Mouse (Mus musculus): ENCODE measurements at regions not wholly inside any gene's neighbourhood (a gene's known extent, or its start where the extent isn't known, plus 50 kb on each side); places are given as distances from the start of the nearest gene placed in this dataset.
"Not testable (repeated sequence)": the region's sequence is repeated elsewhere in the genome, so short reads cannot be mapped to it uniquely, and the experiment has no call there.

DNA sequence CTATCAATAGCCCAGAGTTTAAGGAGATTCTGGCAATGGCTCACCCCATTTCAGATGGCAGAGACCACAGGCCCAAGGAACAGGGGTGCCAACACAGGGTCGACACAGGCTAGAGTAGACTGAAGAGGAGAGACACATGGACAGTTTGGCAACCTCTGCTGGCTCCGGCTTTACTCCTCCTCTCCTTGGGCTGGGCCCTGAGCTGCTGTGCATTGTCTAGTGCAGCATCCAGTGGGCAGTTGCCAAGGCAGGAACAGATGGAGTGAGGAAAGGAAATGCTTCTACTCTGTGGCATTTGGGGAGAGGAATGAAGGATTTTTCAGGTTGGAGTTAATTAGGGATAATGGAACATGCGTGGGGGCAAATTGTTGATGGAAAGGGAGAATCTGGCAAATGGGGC, 151.0 kb upstream of the 1700012A03Rik start:
- peak; percentile 58 to 73 for DNase-seq (ENCODE audit: low spot score in 2 of 2)

DNA sequence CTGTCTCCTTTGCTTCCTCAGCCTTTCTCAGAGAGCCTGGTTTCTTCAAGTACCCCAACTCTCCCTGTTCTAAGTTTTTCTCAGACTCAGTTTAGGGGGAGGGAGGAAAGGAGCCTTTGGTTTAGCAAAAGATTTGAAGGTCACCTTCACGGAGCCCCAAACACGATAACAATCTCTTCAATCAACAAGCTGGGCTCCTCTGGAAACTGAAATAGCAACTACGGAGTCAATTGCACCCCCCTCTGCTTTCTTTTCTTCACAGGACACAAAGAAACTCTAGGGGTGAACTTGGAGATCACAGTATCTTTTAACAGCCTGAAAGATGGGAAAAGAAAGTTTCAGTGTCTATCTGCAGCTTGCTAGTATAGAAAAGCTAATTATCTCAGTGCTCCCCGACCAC, 151.4 kb upstream of the 1700012A03Rik start:
- no peak for DNase-seq (ENCODE audit: low spot score in 2 of 2)

DNA sequence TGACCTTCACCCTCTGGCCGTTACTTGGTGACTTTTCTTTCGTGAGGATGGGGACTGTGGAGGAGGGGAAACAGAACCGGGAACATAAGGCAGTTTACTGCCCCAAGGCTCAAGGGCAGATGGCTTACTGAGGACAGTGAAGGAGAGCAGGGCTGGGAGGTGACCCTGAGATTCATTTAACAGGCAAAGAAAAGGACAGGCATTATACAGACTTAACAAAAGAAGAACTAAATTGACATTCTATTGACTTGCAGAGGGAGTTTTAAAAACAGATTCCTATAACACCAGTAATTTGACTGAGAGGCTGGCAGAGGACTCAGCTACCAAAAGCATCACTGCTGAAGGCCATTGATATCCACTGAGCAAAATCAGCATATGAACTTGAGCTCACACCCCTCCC, 153.0 kb upstream of the 1700012A03Rik start:
- no peak for DNase-seq (ENCODE audit: low spot score in 2 of 2)

DNA sequence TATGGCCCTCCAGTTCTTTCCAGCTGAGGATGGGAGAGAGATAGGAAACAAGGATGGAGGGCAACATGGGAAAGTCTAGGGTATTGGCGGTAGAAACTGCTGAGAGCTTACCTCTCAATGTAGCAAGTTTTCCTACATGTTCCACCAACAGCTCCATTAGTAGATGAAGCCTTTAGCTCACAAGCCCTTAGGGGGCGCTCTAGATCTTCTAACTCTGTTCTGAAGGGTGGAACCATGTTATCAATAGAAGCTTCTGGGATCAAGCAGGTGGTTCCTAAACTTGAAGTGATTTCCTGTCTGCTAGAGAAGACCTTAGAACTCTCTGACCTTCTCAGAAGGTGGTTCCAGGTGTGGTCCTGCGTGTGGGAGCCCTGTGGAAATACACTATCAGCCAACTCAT, 154.2 kb upstream of the 1700012A03Rik start:
- peak in 1 of 2 experiments; percentile 28 for DNase-seq (ENCODE audit: low spot score in 2 of 2)

DNA sequence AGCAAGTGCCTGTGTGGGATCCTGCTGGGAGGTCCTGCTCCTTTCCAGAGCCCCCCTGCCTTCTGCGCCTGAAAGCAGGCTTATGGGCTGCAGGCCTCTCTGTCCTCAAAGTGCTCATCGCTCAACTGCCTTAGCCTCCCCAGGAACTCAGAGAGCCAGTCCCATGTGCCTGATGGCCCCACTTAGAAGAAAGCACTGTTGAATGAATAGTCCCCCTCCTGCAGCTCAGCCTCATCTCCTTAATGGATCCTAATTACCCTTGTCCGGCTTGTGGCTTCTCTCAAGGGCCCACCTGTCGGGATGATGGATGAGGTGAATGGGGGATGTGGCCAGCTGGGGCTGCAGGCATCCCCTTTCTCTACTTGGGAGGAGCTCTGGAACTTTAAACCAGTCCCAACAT, 163.1 kb upstream of the 1700012A03Rik start:
- no peak for DNase-seq (ENCODE audit: low spot score in 2 of 2)

DNA sequence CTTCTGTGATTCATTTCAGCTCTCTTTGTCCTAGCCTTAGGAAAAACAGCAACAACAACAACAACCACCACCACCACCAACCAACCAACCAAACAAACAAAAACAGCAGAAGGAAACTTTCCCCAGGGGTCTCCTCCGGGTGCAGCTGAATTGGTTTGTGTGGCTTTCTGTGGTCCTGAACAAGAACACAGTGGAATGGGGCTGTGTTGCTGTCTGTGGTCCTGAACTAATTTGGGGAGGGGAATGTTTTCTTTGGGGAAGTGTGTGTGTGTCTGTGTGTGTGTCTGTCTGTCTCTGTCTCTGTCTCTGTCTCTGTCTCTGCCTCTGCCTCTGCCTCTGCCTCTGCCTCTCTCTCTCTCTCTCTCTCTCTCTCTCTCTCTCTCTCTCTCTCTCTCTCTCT, 164.8 kb upstream of the 1700012A03Rik start:
- DNase-seq (ENCODE audit: low spot score in 2 of 2), result not testable (repeated sequence)

DNA sequence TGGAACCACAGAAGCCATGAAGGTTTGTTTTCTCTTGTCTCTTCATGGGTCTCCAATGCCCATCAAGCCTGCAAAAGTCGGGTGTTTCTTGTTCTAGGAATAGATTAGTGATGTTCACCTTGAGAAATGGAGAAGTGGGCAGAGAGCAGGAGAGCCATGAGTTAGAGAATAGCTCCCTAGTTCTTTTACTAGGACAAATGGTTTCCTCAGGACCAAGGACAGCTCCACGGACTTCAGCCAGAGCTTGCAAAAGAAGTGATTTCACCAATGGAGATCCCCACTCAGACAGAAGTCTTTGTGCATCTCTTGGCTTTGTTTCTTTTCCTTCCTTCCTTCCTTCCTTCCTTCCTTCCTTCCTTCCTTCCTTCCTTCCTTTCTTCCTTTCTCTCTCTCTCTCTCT, 166.3 kb upstream of the 1700012A03Rik start:
- no peak for DNase-seq (ENCODE audit: low spot score in 2 of 2)

DNA sequence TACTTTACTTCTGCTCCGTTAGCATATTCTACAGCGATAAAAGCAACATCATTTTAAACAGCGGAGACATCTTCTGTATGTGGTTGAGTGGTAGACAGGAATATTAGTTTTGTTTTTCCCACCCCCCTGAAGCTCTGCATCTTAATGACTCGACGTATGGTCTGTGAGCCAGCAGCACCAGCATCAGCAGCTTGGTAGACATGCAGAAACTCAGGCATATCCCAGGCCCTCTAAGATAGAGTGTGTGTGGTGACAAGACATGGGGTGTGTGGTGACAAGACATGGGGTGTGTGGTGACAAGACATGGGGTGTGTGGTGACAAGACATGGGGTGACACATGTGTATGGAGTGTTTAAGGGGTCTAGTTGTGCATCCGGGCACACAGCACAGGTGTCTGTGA, 175.4 kb upstream of the 1700012A03Rik start:
- no peak for DNase-seq (ENCODE audit: low spot score in 2 of 2)

DNA sequence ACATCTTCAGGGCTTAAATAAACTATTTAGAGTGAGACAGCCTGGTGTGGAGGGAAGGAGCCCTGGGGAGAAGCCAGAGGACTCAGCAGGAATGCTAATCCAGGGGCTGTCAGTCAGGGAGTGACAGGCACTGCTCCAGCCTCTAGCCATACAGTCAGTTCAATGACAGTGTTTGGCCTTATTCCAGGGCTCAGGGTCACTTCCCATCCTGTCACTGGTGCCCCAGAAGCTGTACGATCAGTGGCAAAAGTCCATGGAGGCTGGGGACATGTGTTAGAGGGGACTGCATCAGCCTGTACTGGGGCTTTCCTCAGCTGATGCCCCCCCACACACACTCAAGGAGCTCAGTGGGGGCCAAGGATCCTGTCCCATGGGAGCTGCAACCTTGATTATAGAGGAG, 176.1 kb upstream of the 1700012A03Rik start:
- no peak for DNase-seq (ENCODE audit: low spot score in 2 of 2)

DNA sequence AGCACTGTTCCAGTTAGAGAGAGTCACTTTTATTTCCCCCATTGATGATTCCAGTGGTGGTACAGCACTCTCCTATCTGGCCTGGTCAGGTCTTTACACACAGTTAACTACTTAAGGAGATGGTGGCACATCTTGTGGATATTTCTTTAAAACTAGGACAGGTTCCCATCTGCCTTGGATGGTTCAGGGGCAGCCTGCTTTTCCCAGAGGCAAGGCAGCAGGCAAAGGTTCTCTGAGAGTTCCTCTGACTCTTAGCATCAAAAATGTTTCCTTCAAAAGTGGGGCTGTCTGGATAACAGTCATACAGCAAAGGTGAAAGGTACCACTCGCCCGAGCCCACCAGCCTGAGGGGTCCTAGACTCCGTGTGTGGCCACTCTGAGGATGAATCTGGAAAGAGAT, 178.3 kb upstream of the 1700012A03Rik start:
- no peak for DNase-seq (ENCODE audit: low spot score in 2 of 2)

DNA sequence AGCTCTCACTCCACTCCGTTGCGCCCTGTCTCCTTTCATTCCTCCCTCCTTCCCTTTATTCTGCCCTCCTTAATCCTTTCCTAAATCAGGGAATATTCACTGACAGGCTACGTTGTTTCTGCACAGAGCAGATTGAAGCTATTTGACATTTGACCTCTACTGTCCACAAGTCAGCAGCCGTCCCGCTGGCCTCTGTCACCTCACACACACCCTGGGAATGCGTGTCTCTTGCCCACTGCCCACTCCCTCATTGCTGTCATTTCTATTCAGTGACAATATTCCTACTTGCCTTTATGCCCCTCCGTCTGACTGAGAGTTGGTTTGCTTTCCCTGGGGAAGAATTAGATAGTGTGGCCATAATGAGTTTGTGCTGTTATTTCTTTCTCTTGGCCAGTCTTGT, 188.1 kb upstream of the 1700012A03Rik start:
- no peak for DNase-seq (ENCODE audit: low spot score in 2 of 2)

DNA sequence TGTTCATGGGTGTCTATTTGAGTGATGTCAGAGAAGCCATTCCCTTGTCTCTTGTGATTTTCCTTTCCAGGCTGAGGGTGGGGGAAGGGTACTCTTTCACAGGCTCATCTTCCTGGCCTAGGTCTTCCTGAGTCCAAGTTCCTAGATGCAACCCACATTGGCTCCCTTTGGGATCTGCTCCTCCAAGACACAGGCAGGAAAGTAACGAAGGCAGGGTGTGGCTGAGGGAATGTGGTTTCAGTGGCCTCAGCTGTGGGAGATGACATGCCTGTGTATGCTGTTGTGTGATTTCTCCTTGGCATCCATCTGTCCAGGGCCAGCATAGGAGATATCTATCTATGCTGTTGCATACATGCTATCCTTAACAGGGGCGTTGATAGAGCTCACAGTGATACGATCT, 190.4 kb upstream of the 1700012A03Rik start:
- DNase-seq (ENCODE audit: low spot score in 2 of 2), result no peak

DNA sequence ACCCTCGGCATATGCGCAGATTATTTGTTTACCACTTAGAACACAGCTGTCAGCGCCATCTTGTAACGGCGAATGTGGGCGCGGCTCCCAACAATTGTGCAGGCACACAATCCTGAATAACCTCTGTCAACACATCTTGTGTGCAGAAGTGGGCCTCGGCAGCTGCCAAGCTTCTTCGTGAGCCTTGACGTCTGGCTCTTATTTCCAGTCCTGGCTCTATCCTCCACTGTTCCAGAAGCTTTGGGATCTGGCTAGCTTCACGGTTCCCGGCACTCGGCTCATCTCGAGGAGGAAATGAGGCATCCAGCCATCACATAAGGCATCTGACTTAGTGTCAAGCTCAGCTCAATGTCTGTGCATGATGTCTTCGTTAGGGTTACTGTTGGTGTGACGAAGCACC, 195.8 kb upstream of the 1700012A03Rik start:
- no peak for DNase-seq (ENCODE audit: low spot score in 2 of 2)

DNA sequence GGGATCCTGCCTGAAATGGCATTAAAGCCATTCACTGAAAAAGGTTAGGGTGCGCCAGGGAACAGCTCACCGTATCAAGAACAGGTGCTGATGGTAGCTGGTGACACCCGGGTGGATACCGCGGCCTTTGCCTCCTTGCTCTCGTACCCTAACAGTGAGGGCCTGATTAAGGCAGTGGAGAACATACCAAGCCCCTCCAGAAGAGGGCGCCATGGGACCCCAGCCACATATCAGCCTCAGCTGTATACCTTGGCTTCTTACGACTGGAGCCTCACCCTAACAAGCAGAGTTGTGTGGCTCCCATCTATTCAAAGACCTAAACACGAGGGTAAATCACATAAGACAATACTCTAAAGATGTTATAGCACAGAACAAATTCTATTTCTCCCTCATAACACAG, 203.7 kb upstream of the 1700012A03Rik start:
- no peak for DNase-seq (ENCODE audit: low spot score in 2 of 2)

DNA sequence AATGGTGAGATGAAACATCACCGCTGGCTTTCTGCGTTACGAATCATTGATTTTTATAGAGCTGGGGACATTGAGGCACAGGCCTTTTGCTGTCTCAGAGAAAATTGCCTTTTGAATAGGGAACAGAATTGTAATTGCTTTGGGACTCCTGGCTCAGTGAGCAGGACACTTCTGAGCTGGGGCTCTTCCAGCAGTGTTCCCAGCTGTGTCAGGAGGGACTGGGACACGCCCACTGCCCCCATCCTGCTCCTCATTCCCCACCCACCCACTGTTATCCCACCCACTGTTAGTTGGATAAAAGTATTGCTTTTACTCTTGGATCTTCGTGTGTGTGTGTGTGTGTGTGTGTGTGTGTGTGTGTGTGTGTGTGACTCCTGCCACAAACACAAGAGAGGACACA, 204.4 kb upstream of the 1700012A03Rik start:
- DNase-seq (ENCODE audit: low spot score in 2 of 2), result no peak

DNA sequence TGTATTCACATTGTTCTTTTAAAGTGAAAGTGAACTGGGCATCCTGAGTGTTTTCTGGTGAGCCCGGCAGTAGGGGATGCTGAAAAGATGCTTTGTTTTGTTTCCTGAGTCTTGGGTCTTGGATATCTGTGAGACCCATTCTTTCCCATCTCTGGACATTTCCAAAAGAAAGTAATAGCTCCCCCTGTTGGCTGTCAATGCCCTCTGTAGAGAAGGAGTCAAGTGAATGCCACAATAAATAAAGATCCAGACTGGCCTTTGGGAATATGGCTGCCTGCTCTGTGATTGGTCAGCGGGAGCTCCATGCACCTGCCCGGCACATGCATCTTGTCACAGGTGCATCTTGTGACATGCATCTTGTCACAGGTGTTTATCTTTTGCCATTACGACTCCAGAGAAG, 209.4 kb upstream of the 1700012A03Rik start:
- no peak for DNase-seq (ENCODE audit: low spot score in 2 of 2)

DNA sequence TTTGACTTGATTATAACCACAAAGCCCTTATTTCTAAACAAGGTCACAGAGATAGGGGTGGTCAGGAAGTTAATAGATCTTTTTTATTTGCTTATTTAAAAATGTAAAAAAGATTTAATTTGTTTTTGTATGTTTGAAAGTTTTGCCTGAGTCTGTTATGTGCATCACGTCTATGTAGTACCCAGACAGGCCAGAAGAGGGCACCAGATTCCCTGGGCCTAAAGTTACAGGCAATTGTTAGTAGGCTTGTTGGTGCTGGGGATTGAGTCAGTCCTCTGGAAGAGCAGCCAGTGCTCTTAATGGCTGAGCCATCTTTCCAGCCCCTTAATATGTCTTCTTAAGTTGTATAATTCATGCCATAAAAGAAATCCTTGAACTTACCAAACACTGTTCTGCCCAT, 211.5 kb upstream of the 1700012A03Rik start:
- no peak for DNase-seq (ENCODE audit: low spot score in 2 of 2)

DNA sequence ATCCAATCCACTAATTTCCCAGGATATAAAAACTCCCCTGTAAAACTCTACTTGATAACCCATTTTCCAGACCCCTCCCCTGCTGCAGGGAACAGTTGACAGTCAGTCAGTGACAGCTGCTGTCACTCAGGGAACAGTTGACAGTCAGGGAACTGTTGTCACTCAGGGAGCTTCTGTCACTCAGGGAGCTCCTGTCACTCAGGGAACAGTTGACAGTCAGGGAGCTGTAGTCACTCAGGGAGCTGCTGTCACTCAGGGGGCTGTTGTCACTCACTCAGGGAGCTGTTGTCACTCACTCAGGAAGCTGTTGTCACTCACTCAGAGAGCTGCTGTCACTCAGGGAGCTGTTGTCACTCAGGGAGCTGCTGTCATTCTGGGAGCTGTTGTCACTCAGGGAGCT, 214.3 kb upstream of the 1700012A03Rik start:
- DNase-seq (ENCODE audit: low spot score in 2 of 2), result no peak

DNA sequence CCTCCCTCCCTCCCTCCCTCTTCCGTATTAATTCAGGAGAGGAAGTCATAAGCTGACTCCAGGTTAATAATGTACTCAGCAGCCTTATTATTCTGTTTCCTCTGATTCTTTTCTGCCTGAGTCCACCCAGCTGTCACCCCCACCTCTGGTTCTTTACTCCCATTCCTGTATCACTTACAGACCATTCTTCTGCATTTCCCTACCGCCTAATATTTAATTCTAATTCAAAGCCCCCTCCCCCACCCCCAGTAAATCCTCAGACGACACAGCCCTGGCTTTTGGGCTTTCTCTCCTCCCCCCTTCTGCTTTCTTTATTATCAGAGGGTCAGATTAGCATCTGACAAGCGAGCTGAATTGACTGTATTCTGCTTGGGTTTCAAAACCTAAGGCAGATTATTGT, 215.5 kb upstream of the 1700012A03Rik start:
- DNase-seq (ENCODE audit: low spot score in 2 of 2), result no peak

DNA sequence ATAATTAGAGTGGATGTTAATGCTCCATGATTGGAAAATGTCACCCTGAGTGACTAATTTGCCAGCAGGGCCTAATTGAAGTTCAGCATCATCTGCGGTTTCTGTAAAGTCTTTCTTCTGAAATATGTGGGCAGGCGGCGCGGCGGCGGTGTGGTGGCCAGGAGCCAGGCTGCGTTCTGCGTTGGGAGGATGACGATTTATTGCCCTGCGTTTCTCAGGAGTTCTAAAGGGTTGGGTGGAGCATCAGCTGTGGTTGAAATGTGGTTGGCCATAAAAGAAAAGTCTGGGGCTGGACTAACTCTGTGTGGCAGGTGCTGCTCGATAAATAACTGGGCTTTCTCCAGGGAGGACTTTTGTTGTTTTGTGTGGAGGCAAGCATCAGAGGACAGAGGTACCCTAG, 219.4 kb upstream of the 1700012A03Rik start:
- DNase-seq (ENCODE audit: low spot score in 2 of 2), result peak; percentile 47 to 61

DNA sequence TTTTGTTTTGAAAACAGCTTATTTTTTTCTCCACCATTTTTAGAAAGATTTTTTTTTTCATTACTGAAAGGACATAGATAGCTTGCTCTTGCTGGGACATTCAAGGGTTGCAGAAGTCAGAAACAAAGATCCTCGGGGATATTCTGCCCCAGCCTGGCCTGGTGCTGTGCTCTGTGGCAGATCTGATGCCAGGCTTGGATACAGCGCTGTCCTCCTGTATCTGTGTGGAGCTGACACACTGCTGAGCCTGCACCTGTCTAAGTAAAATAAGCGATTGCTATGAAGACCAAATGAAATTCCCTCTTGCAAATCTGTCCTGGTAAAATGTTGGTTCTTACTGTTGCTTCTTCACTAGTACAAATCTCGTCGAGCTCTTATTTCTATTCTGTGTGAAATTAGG, 226.4 kb upstream of the 1700012A03Rik start:
- no peak for DNase-seq (ENCODE audit: low spot score in 2 of 2)

DNA sequence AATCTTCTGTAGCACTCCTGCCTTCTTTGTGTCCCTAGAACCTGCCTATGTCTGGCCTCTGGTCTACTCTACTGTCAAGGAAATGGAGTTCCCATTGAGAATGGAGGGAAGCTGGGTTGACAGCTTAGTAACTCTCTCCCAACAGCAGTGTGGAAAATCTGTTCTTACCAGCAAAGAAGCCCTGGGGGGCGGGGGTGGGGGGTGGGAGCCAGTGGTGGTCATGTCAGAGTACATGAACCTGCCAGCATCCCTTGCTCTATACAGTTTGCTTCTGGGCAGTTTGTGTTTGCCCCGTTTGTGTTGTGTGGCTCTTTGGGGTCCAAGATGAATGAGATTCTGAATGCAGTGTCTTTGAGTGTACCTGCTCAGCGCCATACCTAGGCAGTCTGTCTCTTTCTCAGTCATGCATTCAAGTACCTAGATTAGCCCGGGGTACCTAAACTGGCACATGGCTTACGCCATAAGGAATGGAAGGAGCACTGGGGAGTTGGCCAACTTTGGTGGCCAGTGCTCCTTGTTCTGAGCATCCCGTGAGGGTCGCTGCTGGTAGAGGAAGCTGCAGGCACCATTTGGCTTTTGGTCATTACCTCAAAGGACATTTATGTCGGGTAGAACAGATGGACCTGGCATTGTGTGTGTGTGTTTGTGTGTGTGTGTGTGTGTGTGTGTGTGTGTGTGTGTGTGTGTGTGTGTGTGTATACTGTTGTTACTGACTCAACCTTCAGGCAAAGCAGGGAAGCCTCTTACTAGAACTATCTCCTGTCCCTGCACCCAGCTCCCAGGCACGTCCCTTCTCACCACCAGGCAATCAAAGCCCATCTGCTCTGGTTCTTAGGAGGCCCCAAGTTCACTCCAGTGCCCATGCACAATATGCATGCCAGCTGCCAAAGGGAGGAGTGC, 227.6 kb upstream of the 1700012A03Rik start:
- DNase-seq (ENCODE audit: low spot score in 2 of 2), result no peak

DNA sequence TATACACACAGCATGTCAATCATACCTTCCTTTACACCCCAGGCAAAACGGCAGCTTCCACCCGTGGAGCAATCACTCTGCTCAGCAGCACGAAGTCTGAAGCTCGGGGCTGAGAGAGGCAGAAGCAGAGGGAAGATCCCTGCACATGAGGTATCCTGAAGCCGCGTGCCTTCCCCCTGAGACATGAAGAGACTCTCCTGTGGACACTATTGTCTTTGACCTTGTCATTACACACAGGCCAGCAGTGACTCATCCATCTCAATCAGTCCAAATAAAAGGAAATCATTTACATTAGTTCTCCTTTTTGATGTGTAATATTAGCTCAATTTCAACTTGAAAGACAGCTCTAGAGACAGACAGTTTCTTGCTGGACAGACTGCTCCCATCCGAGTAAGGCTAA, 228.4 kb upstream of the 1700012A03Rik start:
- no peak for DNase-seq (ENCODE audit: low spot score in 2 of 2)

DNA sequence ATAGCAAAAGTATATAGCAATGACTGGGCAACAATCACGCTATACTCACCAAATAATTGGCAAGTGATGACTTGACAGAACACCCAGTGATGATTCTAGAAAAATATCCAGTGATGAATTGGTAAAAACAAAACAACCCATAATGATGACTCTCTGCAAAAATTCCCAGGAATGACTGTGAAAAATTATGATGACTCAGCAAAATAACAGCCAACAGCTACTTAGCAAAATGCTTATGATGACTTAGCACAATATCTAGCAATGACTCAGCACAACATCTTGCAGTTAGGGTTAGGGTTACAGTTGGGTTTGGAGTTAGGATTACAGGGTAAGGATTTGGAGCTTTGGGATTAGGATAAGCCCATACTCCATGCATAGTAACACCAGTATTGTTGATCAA, 232.4 kb upstream of the 1700012A03Rik start:
- no peak for DNase-seq (ENCODE audit: low spot score in 2 of 2)

All from layer of hippocampus, adult 8-10 months (tissue).